Mouse (Mus musculus): ENCODE measurements around the gene Polrmt. TPM values are rescaled to one million over a fixed set of nuclear protein-coding genes. Genes with fewer than 3 reads are reported as not detected.

The Polrmt gene
- polyA plus RNA-seq, 1 experiment from 2014 or later, result 39.8 TPM

- Histone ChIP-seq H3K27ac (replicated peaks; ENCODE audit: low read depth, low read length) (no peak overlapping the region), H3K4me2 (ENCODE audit: low read length) (peak overlapping the region; percentile 97), H3K36me3 (ENCODE audit: control insufficient read depth, insufficient read depth, low read length) (no peaks in the 10 kb centered on the region), H3K9me3 (ENCODE audit: control insufficient read depth, low read length) (no peaks in the 10 kb centered on the region), H3K27me3 (ENCODE audit: control insufficient read depth, insufficient read depth, low read length) (no peaks in the 10 kb centered on the region), H3K9ac (replicated peaks; ENCODE audit: low read length) (no peak overlapping the region), H3K4me1 (ENCODE audit: control insufficient read depth, insufficient read depth, low read length) (peaks cover 24% of the 10 kb centered on the region), H3K4me3 (replicated peaks; ENCODE audit: low read depth, low read length) (0 out of 2 replicates have a peak overlapping the region, but pooled peaks have one; percentile 1)
- DNase-seq (peak; percentile 87), ATAC-seq (ENCODE audit: low FRiP score, low TSS enrichment) (no peak)
- 3% methylated on average over 5 of the region's 5 CpGs for WGBS
Measured at GRCm38 (mm10) chr10:79768400-79768799, 22.0 kb upstream of the Polrmt start.

- DNase-seq (peak; percentile 96), ATAC-seq (ENCODE audit: low FRiP score, low TSS enrichment) (peak; percentile 87)
- H3K4me3 ChIP-seq (replicated peaks; ENCODE audit: low read depth, low read length), result peak overlapping the region; percentile 91
- H3K36me3 ChIP-seq (ENCODE audit: control insufficient read depth, insufficient read depth, low read length), result no peaks in the 10 kb centered on the region; the same call in 1 of the 2 replicates
- no peaks in the 10 kb centered on the region for H3K27me3 ChIP-seq (ENCODE audit: control insufficient read depth, insufficient read depth, low read length)
- peak overlapping the region; percentile 84; the same call in 1 of the 2 replicates for H3K9ac ChIP-seq (replicated peaks; ENCODE audit: low read length)
- H3K4me2 ChIP-seq (ENCODE audit: low read length), result peak overlapping the region; percentile 97
- WGBS, result 10% methylated on average over 40 of the region's 40 CpGs
- H3K4me1 ChIP-seq (ENCODE audit: control insufficient read depth, insufficient read depth, low read length), result peaks cover 24% of the 10 kb centered on the region
- H3K27ac ChIP-seq (replicated peaks; ENCODE audit: low read depth, low read length), result peak overlapping the region; percentile 92
- H3K9me3 ChIP-seq (ENCODE audit: control insufficient read depth, low read length), result no peaks in the 10 kb centered on the region
Measured at GRCm38 (mm10) chr10:79767372-79768244, 21.2 kb upstream of the Polrmt start.

DNA sequence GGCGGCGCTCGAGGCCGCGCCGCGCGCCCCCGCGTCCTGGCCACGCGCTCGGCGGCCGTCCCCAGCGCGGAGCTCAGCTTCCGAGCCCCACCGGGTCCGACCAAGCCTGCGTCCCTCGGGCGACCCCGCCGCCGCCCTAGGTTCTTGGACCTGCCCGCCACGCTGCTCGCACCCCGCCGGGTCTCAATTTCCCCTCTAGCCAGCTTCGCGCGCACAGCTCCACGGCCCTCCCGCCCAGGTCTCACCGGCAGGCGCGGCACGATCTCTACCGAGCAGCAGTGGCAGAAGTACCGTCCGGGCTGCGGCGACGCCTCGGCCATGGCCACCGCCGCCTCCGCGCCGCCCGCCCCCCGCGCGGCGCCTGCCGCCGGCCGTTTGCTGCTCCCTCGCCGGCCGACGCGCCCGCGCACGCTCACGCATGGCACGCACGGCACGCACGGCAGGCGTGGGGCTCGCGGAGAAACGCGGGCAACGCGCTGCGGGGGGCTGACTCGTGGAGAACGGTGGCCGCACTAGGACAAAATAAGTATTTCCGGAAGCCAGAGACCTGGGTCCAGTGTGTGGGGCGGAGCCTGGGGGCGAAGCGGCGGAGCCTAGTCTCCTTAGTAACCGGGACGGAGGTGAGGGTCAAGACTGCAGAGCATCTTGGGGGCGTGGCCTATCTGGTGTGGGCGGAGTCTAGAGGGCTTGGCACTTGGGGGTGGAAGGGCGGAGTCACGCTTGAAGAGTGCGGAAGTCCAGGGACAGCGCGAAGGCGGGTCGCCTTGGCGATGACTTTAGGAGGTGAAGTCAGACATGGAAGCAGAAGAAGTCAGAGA is 20.3 kb upstream of the Polrmt start, which contains the start of gene Rnf126:
Gene Rnf126 (minus strand): TSS at position 445 of the 818 bp plus-strand sequence.
- under 1% methylated on average over 101 of the region's 101 CpGs for WGBS

GRCm38 (mm10) chr10:79766001-79766507 is 19.7 kb upstream of the Polrmt start:
- H3K27me3 ChIP-seq (ENCODE audit: control insufficient read depth, insufficient read depth, low read length), result no peaks in the 10 kb centered on the region
- H3K4me3 ChIP-seq (replicated peaks; ENCODE audit: low read depth, low read length), result peak overlapping the region; percentile 91
- 9% methylated on average over 16 of the region's 16 CpGs for WGBS
- peaks cover 24% of the 10 kb centered on the region for H3K4me1 ChIP-seq (ENCODE audit: control insufficient read depth, insufficient read depth, low read length)
- ATAC-seq (ENCODE audit: low FRiP score, low TSS enrichment) (0 out of 2 replicates have a peak, but pooled peaks have one; percentile 8), DNase-seq (no peak)
- H3K4me2 ChIP-seq (ENCODE audit: low read length), result peak overlapping the region; percentile 97
- H3K9me3 ChIP-seq (ENCODE audit: control insufficient read depth, low read length), result no peaks in the 10 kb centered on the region
- H3K27ac ChIP-seq (replicated peaks; ENCODE audit: low read depth, low read length), result peak overlapping the region; percentile 92
- H3K36me3 ChIP-seq (ENCODE audit: control insufficient read depth, insufficient read depth, low read length), result peaks cover 14% of the 10 kb centered on the region
- peak overlapping the region; percentile 84 for H3K9ac ChIP-seq (replicated peaks; ENCODE audit: low read length)

More for the DNA sequence above, 20.3 kb upstream of the Polrmt start, which contains the start of gene Rnf126:
- H3K9me3 ChIP-seq (ENCODE audit: control insufficient read depth, low read length), result no peaks in the 10 kb centered on the region
- peaks cover 24% of the 10 kb centered on the region for H3K4me1 ChIP-seq (ENCODE audit: control insufficient read depth, insufficient read depth, low read length)
- H3K4me3 ChIP-seq (replicated peaks; ENCODE audit: low read depth, low read length), result peak within 1 kb of the TSS; percentile 91
- H3K4me2 ChIP-seq (ENCODE audit: low read length), result peak within 1 kb of the TSS; percentile 97
- H3K9ac ChIP-seq (replicated peaks; ENCODE audit: low read length), result peak within 1 kb of the TSS; percentile 84
- ATAC-seq (ENCODE audit: low FRiP score, low TSS enrichment) (peak; percentile 92), DNase-seq (peak; percentile 98)
- H3K27me3 ChIP-seq (ENCODE audit: control insufficient read depth, insufficient read depth, low read length), result no peaks in the 10 kb centered on the region
- peak within 1 kb of the TSS; percentile 92 for H3K27ac ChIP-seq (replicated peaks; ENCODE audit: low read depth, low read length)
- peaks cover 8% of the 10 kb centered on the region for H3K36me3 ChIP-seq (ENCODE audit: control insufficient read depth, insufficient read depth, low read length)

DNA sequence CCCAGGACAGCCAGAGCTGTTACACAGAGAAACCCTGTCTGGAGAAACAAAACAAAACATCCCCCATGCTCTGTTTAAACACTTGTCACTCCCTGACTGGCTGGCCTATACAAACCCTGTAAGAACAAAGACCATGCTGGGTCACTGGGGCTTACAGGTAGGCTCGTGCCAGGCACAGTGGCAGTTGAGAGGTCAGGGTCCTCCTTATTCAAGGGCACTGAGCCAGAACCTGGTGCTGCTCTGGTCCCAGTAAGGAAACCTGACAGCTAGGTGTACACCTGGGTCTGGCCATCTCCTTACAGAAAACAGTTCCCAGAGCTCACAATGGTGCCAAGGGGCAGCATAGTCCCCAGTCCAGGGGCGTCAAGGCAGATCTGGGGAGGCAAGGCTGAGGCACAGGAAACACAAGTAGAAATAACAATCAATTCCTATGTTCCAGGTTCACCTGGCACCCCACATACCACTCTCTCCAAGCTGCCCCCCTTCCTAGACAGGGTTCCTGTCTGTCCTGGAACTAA is 18.9 kb upstream of the Polrmt start:
- Histone ChIP-seq H3K4me2 (ENCODE audit: low read length) (peak overlapping the region; percentile 97), H3K9me3 (ENCODE audit: control insufficient read depth, low read length) (no peaks in the 10 kb centered on the region), H3K9ac (replicated peaks; ENCODE audit: low read length) (peak overlapping the region; percentile 84; the same call in 1 of the 2 replicates), H3K4me3 (replicated peaks; ENCODE audit: low read depth, low read length) (peak overlapping the region; percentile 91), H3K36me3 (ENCODE audit: control insufficient read depth, insufficient read depth, low read length) (peaks cover 21% of the 10 kb centered on the region), H3K27me3 (ENCODE audit: control insufficient read depth, insufficient read depth, low read length) (no peaks in the 10 kb centered on the region), H3K27ac (replicated peaks; ENCODE audit: low read depth, low read length) (no peak overlapping the region), H3K4me1 (ENCODE audit: control insufficient read depth, insufficient read depth, low read length) (peaks cover 24% of the 10 kb centered on the region)
- WGBS, result 68% methylated on average over 2 of the region's 2 CpGs
- no peak for DNase-seq
- ATAC-seq (ENCODE audit: low FRiP score, low TSS enrichment), result no peak

DNA sequence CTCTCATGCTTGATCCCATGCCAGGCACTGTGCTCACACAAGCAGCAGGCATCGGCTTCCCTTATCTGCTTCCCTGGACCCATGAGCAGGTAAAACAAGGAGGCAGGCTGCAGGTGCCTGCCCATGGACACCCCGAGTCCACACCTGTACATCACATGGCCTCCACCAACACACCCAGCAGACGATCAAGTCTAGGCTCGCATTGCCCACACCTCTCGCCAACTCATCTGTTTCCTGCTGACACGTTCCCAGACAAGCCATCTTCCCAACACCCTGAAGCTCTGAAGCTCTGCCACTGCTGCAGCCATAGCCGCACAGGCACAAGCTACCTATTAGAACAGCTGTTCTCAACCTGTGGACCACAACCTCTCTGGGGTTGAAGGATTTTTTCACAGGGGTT is 17.9 kb upstream of the Polrmt start:
- no peak overlapping the region for H3K4me2 ChIP-seq (ENCODE audit: low read length)
- DNase-seq, result no peak
- no peaks in the 10 kb centered on the region for H3K9me3 ChIP-seq (ENCODE audit: control insufficient read depth, low read length)
- no peak overlapping the region for H3K27ac ChIP-seq (replicated peaks; ENCODE audit: low read depth, low read length)
- no peak overlapping the region for H3K4me3 ChIP-seq (replicated peaks; ENCODE audit: low read depth, low read length)
- peaks cover 29% of the 10 kb centered on the region for H3K36me3 ChIP-seq (ENCODE audit: control insufficient read depth, insufficient read depth, low read length)
- no peaks in the 10 kb centered on the region for H3K27me3 ChIP-seq (ENCODE audit: control insufficient read depth, insufficient read depth, low read length)
- H3K9ac ChIP-seq (replicated peaks; ENCODE audit: low read length), result no peak overlapping the region
- WGBS, result 91% methylated on average over 7 of the region's 7 CpGs
- ATAC-seq (ENCODE audit: low FRiP score, low TSS enrichment), result no peak
- peaks cover 24% of the 10 kb centered on the region for H3K4me1 ChIP-seq (ENCODE audit: control insufficient read depth, insufficient read depth, low read length)

DNA sequence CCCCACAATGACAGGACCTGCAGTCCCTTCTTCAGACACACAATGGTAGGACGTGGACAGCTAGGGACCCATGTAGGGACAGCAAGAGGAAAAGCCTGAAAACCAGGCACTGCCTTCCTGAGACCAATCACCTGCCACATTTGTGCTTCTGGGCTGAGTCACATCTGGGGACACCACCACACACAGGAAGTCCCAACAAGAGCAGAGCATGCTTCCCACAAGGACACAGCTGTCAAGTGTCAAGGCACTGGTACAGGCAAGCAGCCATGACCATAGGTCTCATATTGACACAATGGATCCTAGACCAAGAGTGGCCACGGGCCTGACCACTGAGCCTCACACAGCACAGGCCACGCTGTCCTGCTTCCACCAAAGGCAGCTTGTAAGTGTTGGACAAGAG is 16.5 kb upstream of the Polrmt start:
- H3K27me3 ChIP-seq (ENCODE audit: control insufficient read depth, insufficient read depth, low read length), result no peaks in the 10 kb centered on the region
- DNase-seq, result no peak
- no peak overlapping the region for H3K27ac ChIP-seq (replicated peaks; ENCODE audit: low read depth, low read length)
- H3K4me2 ChIP-seq (ENCODE audit: low read length), result no peak overlapping the region
- no peak overlapping the region for H3K9ac ChIP-seq (replicated peaks; ENCODE audit: low read length)
- ATAC-seq (ENCODE audit: low FRiP score, low TSS enrichment), result no peak
- peaks cover 19% of the 10 kb centered on the region for H3K4me1 ChIP-seq (ENCODE audit: control insufficient read depth, insufficient read depth, low read length)
- H3K9me3 ChIP-seq (ENCODE audit: control insufficient read depth, low read length), result no peaks in the 10 kb centered on the region
- no peak overlapping the region for H3K4me3 ChIP-seq (replicated peaks; ENCODE audit: low read depth, low read length)
- peaks cover 42% of the 10 kb centered on the region for H3K36me3 ChIP-seq (ENCODE audit: control insufficient read depth, insufficient read depth, low read length)
- WGBS, result 85% methylated on average over 3 of the region's 3 CpGs

DNA sequence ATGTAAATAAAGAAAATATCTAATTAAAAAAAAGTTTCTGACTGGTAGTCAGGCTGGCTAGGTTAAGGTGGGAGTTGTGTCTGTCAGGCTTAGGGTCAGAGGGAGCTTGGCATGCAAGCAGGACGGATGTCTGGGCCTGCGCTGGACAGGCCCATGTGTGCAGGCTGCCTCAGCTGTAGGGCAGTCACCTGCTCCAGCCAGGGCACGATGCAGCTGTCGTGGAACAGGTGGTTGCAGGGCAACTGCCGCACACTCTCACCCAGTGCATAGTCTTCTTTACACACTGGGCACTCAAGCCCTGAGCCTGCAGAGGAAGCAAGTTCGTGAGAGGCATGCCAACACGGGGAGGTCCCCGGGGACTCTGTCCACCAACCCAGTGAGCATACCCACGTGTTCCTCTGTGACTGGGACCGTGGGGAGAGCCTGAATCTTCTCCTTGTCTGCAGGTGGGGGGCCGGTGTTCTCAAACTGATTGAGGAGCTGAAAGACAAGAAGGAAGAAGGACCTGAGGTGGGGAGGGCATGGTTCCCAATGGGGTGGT is 14.3 kb upstream of the Polrmt start:
- DNase-seq (no peak), ATAC-seq (ENCODE audit: low FRiP score, low TSS enrichment) (no peak)
- H3K27ac ChIP-seq (replicated peaks; ENCODE audit: low read depth, low read length), result no peak overlapping the region
- H3K4me3 ChIP-seq (replicated peaks; ENCODE audit: low read depth, low read length), result no peak overlapping the region
- H3K9ac ChIP-seq (replicated peaks; ENCODE audit: low read length), result no peak overlapping the region
- 93% methylated on average over 11 of the region's 11 CpGs for WGBS
- peaks cover 61% of the 10 kb centered on the region for H3K36me3 ChIP-seq (ENCODE audit: control insufficient read depth, insufficient read depth, low read length)
- H3K9me3 ChIP-seq (ENCODE audit: control insufficient read depth, low read length), result no peaks in the 10 kb centered on the region
- no peaks in the 10 kb centered on the region for H3K27me3 ChIP-seq (ENCODE audit: control insufficient read depth, insufficient read depth, low read length)
- peaks cover 11% of the 10 kb centered on the region for H3K4me1 ChIP-seq (ENCODE audit: control insufficient read depth, insufficient read depth, low read length)
- H3K4me2 ChIP-seq (ENCODE audit: low read length), result no peak overlapping the region
